ENCODE assay signal across 8 mouse cellular contexts in genomic region chr7:16874756-16875309, GRCm38 (mm10). TPM values are rescaled to one million over a fixed set of nuclear protein-coding genes. Genes with fewer than 3 reads are reported as not detected.
A peak's percentile ranks its signal among the peaks of the same experiment; 100 is the strongest.
DNase-seq lines count a peak whose midpoint lies in the region; ATAC-seq and TF ChIP-seq lines count a peak whose summit lies in the region.

No protein-coding gene starts in this region.

- 0 out of 2 replicates have a peak overlapping the region, but pooled peaks have one; percentile 4 for H3K9ac ChIP-seq in heart, embryonic 12.5 days
- peak overlapping the region; percentile 72; the same call in 1 of the 2 replicates for H3K9ac ChIP-seq in kidney, postnatal 0 days (ENCODE audit: low read depth, low read length)
- peak overlapping the region; percentile 34; the same call in 1 of the 2 replicates for H3K9ac ChIP-seq in liver, embryonic 11.5 days (ENCODE audit: low read depth, low read length)
- no peak overlapping the region for H3K9ac ChIP-seq in stomach, embryonic 14.5 days (replicated peaks; ENCODE audit: low read depth, low read length)

- peak; percentile 95 for ATAC-seq in erythroid progenitor cell, adult 5-6 weeks (replicated peaks; ENCODE audit: low FRiP score, poor library complexity, severe bottlenecking)
- ATAC-seq in heart, embryonic 12.5 days (ENCODE audit: insufficient number of reproducible peaks, low FRiP score) = peak; percentile 94
- ATAC-seq in kidney, postnatal 0 days (replicated peaks; ENCODE audit: low FRiP score, low read depth) = peak; percentile 98
- ATAC-seq in liver, embryonic 11.5 days (replicated peaks; ENCODE audit: low FRiP score) = peak; percentile 98
- peak; percentile 97 for ATAC-seq in stomach, embryonic 14.5 days (ENCODE audit: insufficient number of reproducible peaks, insufficient read depth, low FRiP score, low read depth)

- peaks cover 20% of the 10 kb centered on the region for H3K4me1 ChIP-seq in heart, embryonic 12.5 days (replicated peaks)
- H3K4me1 ChIP-seq in kidney, postnatal 0 days (replicated peaks; ENCODE audit: insufficient read depth, low read length) = 0 out of 2 replicates have a peak, but pooled peaks cover 5% of the 10 kb centered on the region
- peaks cover 18% of the 10 kb centered on the region for H3K4me1 ChIP-seq in liver, embryonic 11.5 days (replicated peaks; ENCODE audit: control insufficient read depth, insufficient read depth, low read length)
- H3K4me1 ChIP-seq in stomach, embryonic 14.5 days (ENCODE audit: control insufficient read depth, insufficient read depth, low read length) = peaks cover 16% of the 10 kb centered on the region

- H3K36me3 ChIP-seq in heart, embryonic 12.5 days = peaks cover 36% of the 10 kb centered on the region
- no peaks in the 10 kb centered on the region for H3K36me3 ChIP-seq in kidney, postnatal 0 days (ENCODE audit: insufficient read depth, low read length)
- 0 out of 2 replicates have a peak, but pooled peaks cover 3% of the 10 kb centered on the region for H3K36me3 ChIP-seq in liver, embryonic 11.5 days (ENCODE audit: control insufficient read depth, insufficient read depth, low read length)
- no peaks in the 10 kb centered on the region; the same call in 1 of the 2 replicates for H3K36me3 ChIP-seq in stomach, embryonic 14.5 days (ENCODE audit: control insufficient read depth, insufficient read depth, low read length)

- no peaks in the 10 kb centered on the region for H3K27me3 ChIP-seq in heart, embryonic 12.5 days (replicated peaks)
- H3K27me3 ChIP-seq in kidney, postnatal 0 days (ENCODE audit: insufficient read depth, low read length) = no peaks in the 10 kb centered on the region
- peaks cover 12% of the 10 kb centered on the region for H3K27me3 ChIP-seq in liver, embryonic 11.5 days (replicated peaks; ENCODE audit: control insufficient read depth, insufficient read depth, low read length)
- no peaks in the 10 kb centered on the region for H3K27me3 ChIP-seq in stomach, embryonic 14.5 days (ENCODE audit: control insufficient read depth, insufficient read depth, low read length)

- H3K4me2 ChIP-seq in heart, embryonic 12.5 days = peak overlapping the region; percentile 76
- peak overlapping the region; percentile 83 for H3K4me2 ChIP-seq in kidney, postnatal 0 days (ENCODE audit: low read length)
- H3K4me2 ChIP-seq in liver, embryonic 11.5 days = peak overlapping the region; percentile 98
- peak overlapping the region; percentile 77 for H3K4me2 ChIP-seq in stomach, embryonic 14.5 days (replicated peaks; ENCODE audit: low read depth, low read length)

- DNase-seq in CD4-positive helper T cell, adult 2 months (ENCODE audit: low read depth, low spot score) = peak; percentile 98
- peak; percentile 100 for DNase-seq in brain, embryonic 18.5 days (ENCODE audit: low read depth, low spot score)
- DNase-seq in kidney, postnatal 0 days (ENCODE audit: low spot score) = peak; percentile 100
- peak; percentile 100 for DNase-seq in liver, embryonic 11.5 days (ENCODE audit: low spot score)
- DNase-seq in naive thymus-derived CD4-positive, alpha-beta T cell, adult 2 months (ENCODE audit: low read depth) = peak; percentile 97

- H3K4me3 ChIP-seq in heart, embryonic 12.5 days = peak overlapping the region; percentile 87
- peak overlapping the region; percentile 64 for H3K4me3 ChIP-seq in kidney, postnatal 0 days (replicated peaks; ENCODE audit: low read depth, low read length)
- H3K4me3 ChIP-seq in liver, embryonic 11.5 days (ENCODE audit: low read depth, low read length) = peak overlapping the region; percentile 69
- peak overlapping the region; percentile 75 for H3K4me3 ChIP-seq in stomach, embryonic 14.5 days (ENCODE audit: low read depth, low read length)

- under 1% methylated on average over 33 of the region's 33 CpGs for WGBS in heart, embryonic 12.5 days
- WGBS in kidney, postnatal 0 days = under 1% methylated on average over 33 of the region's 33 CpGs
- under 1% methylated on average over 33 of the region's 33 CpGs for WGBS in liver, embryonic 11.5 days
- WGBS in stomach, embryonic 14.5 days = under 1% methylated on average over 33 of the region's 33 CpGs

- peak overlapping the region; percentile 89 for H3K27ac ChIP-seq in heart, embryonic 12.5 days (ENCODE audit: poor library complexity, severe bottlenecking)
- H3K27ac ChIP-seq in kidney, postnatal 0 days = peak overlapping the region; percentile 85
- H3K27ac ChIP-seq in liver, embryonic 11.5 days (ENCODE audit: low read depth, low read length) = peak overlapping the region; percentile 51
- H3K27ac ChIP-seq in stomach, embryonic 14.5 days (ENCODE audit: low read length) = peak overlapping the region; percentile 95

- peak; percentile 70 for TF ChIP-seq CTCF in kidney, postnatal 0 days (IDR thresholded peaks at IDR 0.05; ENCODE audit: low read depth)

- no peaks in the 10 kb centered on the region for H3K9me3 ChIP-seq in heart, embryonic 12.5 days (replicated peaks)
- no peaks in the 10 kb centered on the region for H3K9me3 ChIP-seq in kidney, postnatal 0 days (replicated peaks; ENCODE audit: low read length)
- H3K9me3 ChIP-seq in liver, embryonic 11.5 days (ENCODE audit: control insufficient read depth, low read length) = no peaks in the 10 kb centered on the region
- no peaks in the 10 kb centered on the region for H3K9me3 ChIP-seq in stomach, embryonic 14.5 days (ENCODE audit: control insufficient read depth, low read depth, low read length)

RNA-seq across cellular contexts. Expression of gene Dact3, which starts 0.3 kb away (rescaled TPM):
- not detected in 2 replicates for total RNA-seq in erythroid progenitor cell, adult 5-6 weeks (2015; ENCODE audit: low replicate concordance)
- not detected in 2 replicates for total RNA-seq in erythroid progenitor cell, adult 5-6 weeks (2017; ENCODE audit: low replicate concordance)
- polyA plus RNA-seq in heart, embryonic 12.5 days (2016; fragmentation: Nextera tagmentation; extraction: Ambion mirVana) = 14.3 and 15.2 TPM in 2 replicates
- polyA plus RNA-seq in kidney, postnatal 0 days (2015; fragmentation: Nextera tagmentation; extraction: Ambion mirVana) = 3.7 and 4.3 TPM in 2 replicates
- polyA plus RNA-seq in liver, embryonic 11.5 days (2014; fragmentation: Nextera tagmentation; extraction: Ambion mirVana) = 2.5 and 2.6 TPM in 2 replicates
- polyA plus RNA-seq in stomach, embryonic 14.5 days (2014; fragmentation: Nextera tagmentation; extraction: Ambion mirVana) = 5.5 and 6.1 TPM in 2 replicates

RNA-seq across cellular contexts. Expression of gene Gng8, which starts 16.8 kb away (rescaled TPM):
- not detected in 2 replicates for total RNA-seq in erythroid progenitor cell, adult 5-6 weeks (2015; ENCODE audit: low replicate concordance)
- not detected in 2 replicates for total RNA-seq in erythroid progenitor cell, adult 5-6 weeks (2017; ENCODE audit: low replicate concordance)
- 2.3 and 4.3 TPM in 2 replicates for polyA plus RNA-seq in heart, embryonic 12.5 days (2016; fragmentation: Nextera tagmentation; extraction: Ambion mirVana)
- polyA plus RNA-seq in kidney, postnatal 0 days (2015; fragmentation: Nextera tagmentation; extraction: Ambion mirVana) = 7.3 and 8.9 TPM in 2 replicates
- 1.8 and 3.3 TPM in 2 replicates for polyA plus RNA-seq in liver, embryonic 11.5 days (2014; fragmentation: Nextera tagmentation; extraction: Ambion mirVana)
- polyA plus RNA-seq in stomach, embryonic 14.5 days (2014; fragmentation: Nextera tagmentation; extraction: Ambion mirVana) = 12.8 and 12.9 TPM in 2 replicates

RNA-seq across cellular contexts. Expression of gene Ptgir, which starts 31.5 kb away (rescaled TPM):
- 0.36 and 6.7 TPM in 2 replicates for total RNA-seq in erythroid progenitor cell, adult 5-6 weeks (2015; ENCODE audit: low replicate concordance)
- total RNA-seq in erythroid progenitor cell, adult 5-6 weeks (2017; ENCODE audit: low replicate concordance) = 1.9 and 2.0 TPM in 2 replicates
- 0.28 and 0.34 TPM in 2 replicates for polyA plus RNA-seq in heart, embryonic 12.5 days (2016; fragmentation: Nextera tagmentation; extraction: Ambion mirVana)
- 2.2 and 2.3 TPM in 2 replicates for polyA plus RNA-seq in kidney, postnatal 0 days (2015; fragmentation: Nextera tagmentation; extraction: Ambion mirVana)
- 1.2 and 1.3 TPM in 2 replicates for polyA plus RNA-seq in liver, embryonic 11.5 days (2014; fragmentation: Nextera tagmentation; extraction: Ambion mirVana)
- polyA plus RNA-seq in stomach, embryonic 14.5 days (2014; fragmentation: Nextera tagmentation; extraction: Ambion mirVana) = 1.5 and 2.0 TPM in 2 replicates

RNA-seq across cellular contexts. Expression of gene Prkd2, which starts 32.1 kb away (rescaled TPM):
- total RNA-seq in erythroid progenitor cell, adult 5-6 weeks (2015; ENCODE audit: low replicate concordance) = 8.3 and 18.4 TPM in 2 replicates
- 3.8 and 4.9 TPM in 2 replicates for total RNA-seq in erythroid progenitor cell, adult 5-6 weeks (2017; ENCODE audit: low replicate concordance)
- 10.8 and 11.8 TPM in 2 replicates for polyA plus RNA-seq in heart, embryonic 12.5 days (2016; fragmentation: Nextera tagmentation; extraction: Ambion mirVana)
- 12.8 and 15.1 TPM in 2 replicates for polyA plus RNA-seq in kidney, postnatal 0 days (2015; fragmentation: Nextera tagmentation; extraction: Ambion mirVana)
- polyA plus RNA-seq in liver, embryonic 11.5 days (2014; fragmentation: Nextera tagmentation; extraction: Ambion mirVana) = 7.6 and 8.4 TPM in 2 replicates
- 14.2 and 14.6 TPM in 2 replicates for polyA plus RNA-seq in stomach, embryonic 14.5 days (2014; fragmentation: Nextera tagmentation; extraction: Ambion mirVana)

RNA-seq across cellular contexts. Expression of gene Calm3, which starts 49.1 kb away (rescaled TPM):
- total RNA-seq in erythroid progenitor cell, adult 5-6 weeks (2015; ENCODE audit: low replicate concordance) = 131 and 141 TPM in 2 replicates
- total RNA-seq in erythroid progenitor cell, adult 5-6 weeks (2017; ENCODE audit: low replicate concordance) = 258 and 325 TPM in 2 replicates
- 83.6 and 95.0 TPM in 2 replicates for polyA plus RNA-seq in heart, embryonic 12.5 days (2016; fragmentation: Nextera tagmentation; extraction: Ambion mirVana)
- 134 and 136 TPM in 2 replicates for polyA plus RNA-seq in kidney, postnatal 0 days (2015; fragmentation: Nextera tagmentation; extraction: Ambion mirVana)
- 147 and 169 TPM in 2 replicates for polyA plus RNA-seq in liver, embryonic 11.5 days (2014; fragmentation: Nextera tagmentation; extraction: Ambion mirVana)
- 148 and 161 TPM in 2 replicates for polyA plus RNA-seq in stomach, embryonic 14.5 days (2014; fragmentation: Nextera tagmentation; extraction: Ambion mirVana)

Comparison
In these comparisons a context has a peak if more than half of its experiments do, and no peak if none do; other contexts are left out.
1. Peak in every context shown above with its lines: DNase-seq, ATAC-seq, H3K4me3 ChIP-seq and H3K27ac ChIP-seq.